Mouse (Mus musculus) thymus, postnatal 14 days (tissue): Measurements from ENCODE around the gene Apoc4.

Experiments used
- DNase-seq: peaks from one replicate; pipeline ENCODE4 v3.0.0; 2021

The Apoc4 gene

GRCm38 (mm10) chr7:19628192-19628535 is 53.1 kb downstream of the Apoc4 start:
- no peak for DNase-seq
